Mouse (Mus musculus) liver, embryonic 14.5 days (tissue): ENCODE results near the gene Fmnl3. TPM values are rescaled to one million over a fixed set of nuclear protein-coding genes. Genes with fewer than 3 reads are reported as not detected.

Experiments used
- ATAC-seq: fragments of 200-750 bp; cut with Nextera tagmentation; 2 replicates; pipeline ENCODE4 v1.8.0; 2017; ENCODE audit warnings: moderate number of reproducible peaks, mild to moderate bottlenecking, moderate library complexity; ENCODE audit not compliant: insufficient read depth
- DNase-seq, 3 experiments: peaks; one replicate each; pipeline ENCODE4 v3.0.0-alpha.2; 2012 to 2013; ENCODE audit warnings: low read depth in 3 of 3, low spot score in 3 of 3
- H3K27ac ChIP-seq: fragments of 300-500 bp; sonication (generic); 2 replicates; pipeline ENCODE4 v1.5.1; 2014; ENCODE audit warnings: moderate library complexity, mild to moderate bottlenecking, control low read depth, inconsistent platforms
- H3K27me3 ChIP-seq: fragments of 300-500 bp; sonication (generic); 2 replicates; pipeline ENCODE4 v1.6.1; 2014; ENCODE audit warnings: mild to moderate bottlenecking, low read length, moderate library complexity; ENCODE audit not compliant: control insufficient read depth, insufficient read depth
- H3K36me3 ChIP-seq: fragments of 300-500 bp; sonication (generic); replicated peaks from 2 replicates; pipeline ENCODE4 v1.6.1; 2014; ENCODE audit warnings: low read depth; ENCODE audit not compliant: control insufficient read depth, insufficient read depth
- H3K4me1 ChIP-seq, 2 experiments: fragments of 200-500 bp in 1 of 2; fragments of 300-500 bp in 1 of 2; sonication (generic) in 1 of 2; replicated peaks; 2 replicates each; pipeline ENCODE4 v1.6.1; 2012 to 2014; ENCODE audit warnings: antibody characterized with exemption in 1 of 2, inconsistent platforms in 1 of 2, low read length in 1 of 2; ENCODE audit not compliant: control insufficient read depth in 2 of 2, insufficient read depth in 2 of 2
- H3K4me2 ChIP-seq: fragments of 300-500 bp; sonication (generic); 2 replicates; pipeline ENCODE4 v1.6.1; 2014; ENCODE audit warnings: low read depth, mild to moderate bottlenecking, control low read depth, moderate library complexity
- H3K4me3 ChIP-seq, 2 experiments: fragments of 200-500 bp in 1 of 2; fragments of 300-500 bp in 1 of 2; sonication (generic) in 1 of 2; 2 replicates each; pipeline ENCODE4 v1.5.1; 2012 to 2014; ENCODE audit warnings: low read depth in 2 of 2, low read length in 2 of 2, mild to moderate bottlenecking in 2 of 2, control low read depth in 1 of 2, inconsistent platforms in 1 of 2, moderate library complexity in 1 of 2; ENCODE audit not compliant: insufficient read depth in 1 of 2
- H3K9ac ChIP-seq: fragments of 300-500 bp; sonication (generic); replicated peaks from 2 replicates; pipeline ENCODE4 v1.6.1; 2014; ENCODE audit warnings: mild to moderate bottlenecking, control low read depth, moderate library complexity
- H3K9me3 ChIP-seq: fragments of 300-500 bp; sonication (generic); 2 replicates; pipeline ENCODE4 v1.6.1; 2016; ENCODE audit warnings: low read length, mixed read lengths; ENCODE audit not compliant: control insufficient read depth
- CTCF ChIP-seq: IDR thresholded peaks from 2 replicates; pipeline ENCODE4 v1.5.1; 2016; ENCODE audit warnings: antibody characterized with exemption, low read depth, control low read depth
- EP300 ChIP-seq: IDR thresholded peaks from 2 replicates; pipeline ENCODE4 v1.6.1; 2016; ENCODE audit warnings: antibody characterized with exemption, low read depth
- WGBS: fragments of 180-500 bp; shearing (Covaris S2); extraction: QIAGEN DNeasy Blood & Tissue Kit; methylation state at CpG from one replicate; pipeline ENCODE4 v1.1.7; 2014; ENCODE audit not compliant: insufficient replicate concordance; 5-methylcytosine and 5-hydroxymethylcytosine counted together
- polyA plus RNA-seq, 2 experiments: library from polyadenylated mRNA; depleted of rRNA in 1 of 2; stranded (reverse) in 1 of 2; unstranded in 1 of 2; fragments of >200 nt; fragmentation: Nextera tagmentation in 1 of 2; extraction: Ambion mirVana in 1 of 2; gene quantifications; 2 replicates each; pipeline versions ENCODE4 v1.2.1 to v1.2.3; 2012 to 2014

Gene Fmnl3
- polyA plus RNA-seq, 2 experiments, result 1.4 to 3.7 TPM

GRCm38 (mm10) chr15:99411747-99412146, 41.5 kb upstream of the Fmnl3 start:
- Histone ChIP-seq H3K36me3 (peaks cover 24% of the 10 kb centered on the region), H3K9ac (no peak overlapping the region), H3K4me1 (0 out of 4 replicates have a peak, but pooled peaks cover 0 to 3% of the 10 kb centered on the region in 2 experiments), H3K4me3 (no peak overlapping the region), H3K27ac (no peak overlapping the region), H3K27me3 (no peaks in the 10 kb centered on the region), H3K4me2 (no peak overlapping the region), H3K9me3 (no peaks in the 10 kb centered on the region)
- ATAC-seq, result no peak
- 64% methylated on average over 14 of the region's 14 CpGs for WGBS
- no peak for TF ChIP-seq CTCF
- TF ChIP-seq EP300, result no peak
- no peak for DNase-seq

DNA sequence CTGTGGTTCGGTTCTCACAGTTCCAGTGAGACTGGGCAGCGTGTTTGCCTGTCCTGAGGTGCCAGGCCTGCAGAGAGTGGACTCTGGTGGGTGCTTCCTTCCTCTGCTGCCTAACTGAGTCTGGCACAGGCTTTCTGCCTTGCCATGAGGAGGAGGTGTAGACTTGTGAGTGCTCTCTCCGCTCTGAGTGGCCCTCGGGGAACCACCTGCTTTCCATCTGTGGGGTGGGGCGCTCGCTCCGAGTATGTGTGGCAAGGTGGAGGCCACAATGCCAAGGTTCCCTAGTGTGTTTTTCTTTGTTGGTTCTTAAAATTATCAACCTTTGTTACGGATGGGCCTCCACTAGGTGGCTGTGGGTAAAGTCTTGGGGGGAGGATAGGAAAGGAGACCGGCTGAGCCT, 38.6 kb upstream of the Fmnl3 start:
- no peak overlapping the region for H3K27ac ChIP-seq
- H3K36me3 ChIP-seq, result peaks cover 51% of the 10 kb centered on the region
- H3K4me3 ChIP-seq, result no peak overlapping the region
- TF ChIP-seq CTCF (no peak), EP300 (no peak)
- no peak for ATAC-seq
- H3K4me2 ChIP-seq, result no peak overlapping the region
- H3K27me3 ChIP-seq, result no peaks in the 10 kb centered on the region
- H3K4me1 ChIP-seq, result no peaks in the 10 kb centered on the region
- WGBS, result 94% methylated on average over 9 of the region's 9 CpGs
- no peak for DNase-seq
- no peaks in the 10 kb centered on the region for H3K9me3 ChIP-seq
- no peak overlapping the region for H3K9ac ChIP-seq

DNA sequence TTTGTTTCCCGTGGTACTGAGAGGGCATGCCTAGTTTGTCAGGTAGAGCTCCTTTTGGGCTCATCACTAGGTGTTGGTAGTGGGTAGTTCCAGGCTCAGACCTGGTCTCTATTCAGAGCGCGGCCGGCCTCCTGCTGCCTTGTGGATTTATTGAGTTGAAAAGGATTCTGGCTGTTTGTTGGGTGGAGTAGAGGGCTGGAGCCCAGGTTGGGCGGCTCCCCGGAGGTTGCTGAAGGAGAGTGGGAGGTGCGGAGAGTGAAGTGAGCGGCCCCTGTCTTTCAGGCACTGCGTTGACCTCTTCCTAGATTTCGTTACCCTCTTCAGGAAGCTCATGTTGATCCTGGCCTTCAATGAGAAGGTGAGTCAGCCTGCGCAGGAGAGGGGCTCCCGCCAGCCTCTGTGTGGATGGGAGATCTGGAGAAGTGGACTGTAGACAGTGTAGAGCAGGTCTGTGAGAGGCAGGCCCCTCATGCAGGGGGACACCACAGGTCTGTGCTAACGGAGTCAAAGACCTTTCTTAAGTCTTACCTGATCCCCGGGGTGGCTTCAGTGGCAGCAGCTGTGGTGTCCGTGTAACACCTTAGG, 36.8 kb upstream of the Fmnl3 start:
- Histone ChIP-seq H3K9me3 (no peaks in the 10 kb centered on the region), H3K27ac (no peak overlapping the region), H3K36me3 (peaks cover 59% of the 10 kb centered on the region), H3K4me2 (no peak overlapping the region), H3K9ac (no peak overlapping the region), H3K4me3 (no peak overlapping the region), H3K4me1 (no peaks in the 10 kb centered on the region), H3K27me3 (no peaks in the 10 kb centered on the region)
- ATAC-seq, result no peak
- WGBS, result 89% methylated on average over 15 of the region's 15 CpGs
- no peak for TF ChIP-seq EP300
- no peak for TF ChIP-seq CTCF
- DNase-seq, result no peak

DNA sequence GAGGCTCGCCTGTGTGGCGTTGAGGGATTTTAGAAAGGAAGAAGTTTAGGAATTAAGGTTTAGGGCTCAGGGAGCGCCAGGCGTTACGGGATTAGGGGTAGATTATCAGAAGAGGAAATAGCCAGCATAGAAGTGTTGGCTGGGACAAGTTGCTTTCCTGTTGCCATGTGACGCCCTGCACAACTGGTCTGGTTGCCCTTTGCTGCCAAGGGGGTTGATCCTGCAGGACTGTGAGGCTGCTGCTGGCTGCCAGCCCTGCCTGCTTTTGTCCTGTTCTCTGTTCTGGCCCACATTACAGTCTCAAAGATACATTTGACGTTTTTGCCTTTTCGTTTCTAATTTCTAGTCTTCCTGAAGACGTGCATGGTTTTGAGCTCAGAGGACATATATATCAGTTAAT, 34.9 kb upstream of the Fmnl3 start:
- ATAC-seq (no peak), DNase-seq (no peak)
- Histone ChIP-seq H3K4me2 (no peak overlapping the region), H3K36me3 (peaks cover 62% of the 10 kb centered on the region), H3K4me3 (no peak overlapping the region), H3K27me3 (no peaks in the 10 kb centered on the region), H3K4me1 (no peaks in the 10 kb centered on the region), H3K27ac (no peak overlapping the region), H3K9me3 (no peaks in the 10 kb centered on the region), H3K9ac (no peak overlapping the region)
- 84% methylated on average over 9 of the region's 9 CpGs for WGBS
- TF ChIP-seq CTCF, result no peak
- TF ChIP-seq EP300, result no peak

DNA sequence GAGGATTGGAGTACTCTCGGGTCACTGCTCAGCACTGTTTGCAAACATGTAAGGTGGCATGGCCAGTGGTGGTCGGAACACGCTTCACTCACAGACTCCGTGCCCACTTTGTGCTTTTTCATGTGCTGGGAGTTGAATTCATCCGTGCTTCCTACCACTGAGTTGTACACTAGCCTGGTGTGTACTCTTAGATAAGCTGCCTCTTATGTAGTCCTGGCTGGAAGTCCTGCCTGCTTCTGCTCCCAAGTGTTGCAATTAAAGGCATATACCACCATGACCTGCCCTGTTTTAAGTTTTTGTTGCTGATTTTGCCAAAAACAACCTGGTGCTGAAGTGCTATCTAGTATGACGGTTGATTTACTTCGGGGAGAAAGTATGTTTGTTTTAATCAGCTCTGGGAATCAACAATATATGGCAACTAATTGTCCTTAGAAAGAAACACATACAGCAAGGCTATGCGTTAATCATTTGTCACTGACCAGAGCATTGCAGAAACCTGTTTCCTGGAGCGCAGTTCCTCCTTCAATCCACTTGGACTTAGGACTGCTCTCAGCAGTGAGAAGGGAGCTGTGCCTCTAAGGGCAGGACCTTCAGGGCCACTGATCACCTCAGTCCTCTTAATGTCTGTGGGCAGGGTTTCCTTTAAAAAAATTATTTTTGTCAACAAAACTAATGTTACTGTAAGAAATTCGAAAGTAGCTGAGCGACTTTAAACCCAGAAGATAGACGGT, 33.0 kb upstream of the Fmnl3 start:
- H3K9me3 ChIP-seq, result no peaks in the 10 kb centered on the region
- H3K9ac ChIP-seq, result no peak overlapping the region
- peaks cover 3 to 4% of the 10 kb centered on the region in 2 experiments; a peak in 2 of 4 replicates for H3K4me1 ChIP-seq
- no peak overlapping the region for H3K27ac ChIP-seq
- 77% methylated on average over 12 of the region's 12 CpGs for WGBS
- TF ChIP-seq EP300 (no peak), CTCF (no peak)
- no peak overlapping the region for H3K4me2 ChIP-seq
- ATAC-seq, result no peak
- no peaks in the 10 kb centered on the region for H3K27me3 ChIP-seq
- H3K4me3 ChIP-seq, result no peak overlapping the region
- peaks cover 48% of the 10 kb centered on the region for H3K36me3 ChIP-seq
- no peak for DNase-seq
